Mouse (Mus musculus): ENCODE measurements at regions not wholly inside any gene's neighbourhood (a gene's known extent, or its start where the extent isn't known, plus 50 kb on each side); places are given as distances from the start of the nearest gene placed in this dataset.

DNA sequence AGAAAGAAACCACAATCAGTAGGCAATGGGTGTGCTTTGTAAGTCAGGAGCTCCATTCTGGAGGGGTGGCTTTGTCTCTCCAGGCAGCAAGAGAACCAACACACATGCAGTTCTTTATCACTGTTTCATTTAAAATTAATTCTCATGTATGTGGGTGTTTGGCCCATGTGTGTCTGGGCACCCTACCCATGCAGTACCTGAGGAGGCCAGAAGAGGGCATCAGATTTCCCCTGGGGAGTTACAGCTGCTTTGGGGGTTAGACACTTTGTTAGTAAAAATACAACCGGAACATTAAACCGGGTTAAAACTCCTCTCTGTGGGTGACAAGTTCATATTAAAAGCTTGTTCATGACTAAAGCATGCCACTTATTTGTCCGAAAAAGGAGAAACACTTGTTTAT lies 141.7 kb downstream of the Unc5cl start:
- TF ChIP-seq GATA1 (IDR thresholded peaks at IDR 0.05; ENCODE audit: low read length): no peak
- TF ChIP-seq TAL1 (IDR thresholded peaks at IDR 0.05; ENCODE audit: low read length): no peak

All from erythroblast, embryonic 14.5 days (primary cell).